Mouse (Mus musculus) heart, postnatal 0 days (tissue): ENCODE data around the gene Rnf144b. TPM values are rescaled to one million over a fixed set of nuclear protein-coding genes. Genes with fewer than 3 reads are reported as not detected.

ENCODE experiments used
- ATAC-seq: fragments of 200-750 bp; cut with Nextera tagmentation; 2 replicates; pipeline ENCODE4 v1.8.0; 2017; ENCODE audit warnings: low read depth, moderate number of reproducible peaks, moderate library complexity; ENCODE audit not compliant: insufficient read depth
- DNase-seq: peaks from one replicate; pipeline ENCODE4 v3.0.0-alpha.2; 2016; ENCODE audit warnings: low spot score
- H3K27ac ChIP-seq: fragments of 300-500 bp; sonication (generic); 2 replicates; pipeline ENCODE4 v1.5.1; 2014; ENCODE audit warnings: low read depth, mild to moderate bottlenecking
- H3K27me3 ChIP-seq: fragments of 300-500 bp; sonication (generic); 2 replicates; pipeline ENCODE4 v1.6.1; 2014; ENCODE audit warnings: low read length, mixed read lengths; ENCODE audit not compliant: control insufficient read depth, insufficient read depth
- H3K36me3 ChIP-seq: fragments of 300-500 bp; sonication (generic); replicated peaks from 2 replicates; pipeline ENCODE4 v1.6.1; 2014; ENCODE audit warnings: low read length, mixed read lengths; ENCODE audit not compliant: control insufficient read depth, insufficient read depth
- H3K4me1 ChIP-seq: fragments of 300-500 bp; sonication (generic); 2 replicates; pipeline ENCODE4 v1.6.1; 2014; ENCODE audit warnings: antibody characterized with exemption; ENCODE audit not compliant: control insufficient read depth, insufficient read depth
- H3K4me2 ChIP-seq: fragments of 300-500 bp; sonication (generic); 2 replicates; pipeline ENCODE4 v1.6.1; 2014; ENCODE audit warnings: low read depth, mild to moderate bottlenecking, low read length, moderate library complexity
- H3K4me3 ChIP-seq: fragments of 300-500 bp; sonication (generic); 2 replicates; pipeline ENCODE4 v1.5.1; 2014; ENCODE audit warnings: low read depth, low read length
- H3K9ac ChIP-seq: fragments of 300-500 bp; sonication (generic); replicated peaks from 2 replicates; pipeline ENCODE4 v1.6.1; 2014; ENCODE audit warnings: low read depth, low read length, mixed read lengths
- H3K9me3 ChIP-seq: fragments of 300-500 bp; sonication (generic); replicated peaks from 2 replicates; pipeline ENCODE4 v1.6.1; 2016; ENCODE audit warnings: low read length; ENCODE audit not compliant: control insufficient read depth
- CTCF ChIP-seq: IDR thresholded peaks from 2 replicates; pipeline ENCODE4 v1.5.1; 2016; ENCODE audit warnings: antibody characterized with exemption, control low read depth, low read depth
- EP300 ChIP-seq: IDR thresholded peaks from 2 replicates; pipeline ENCODE4 v1.6.1; 2016; ENCODE audit warnings: antibody characterized with exemption, low read depth
- WGBS: fragments of 180-500 bp; shearing (Covaris S2); extraction: QIAGEN DNeasy Blood & Tissue Kit; methylation state at CpG from one replicate; pipeline ENCODE4 v1.1.7; 2014; 5-methylcytosine and 5-hydroxymethylcytosine counted together
- polyA plus RNA-seq: library from polyadenylated mRNA; unstranded; fragments of >200 nt; fragmentation: Nextera tagmentation; extraction: Ambion mirVana; gene quantifications from 2 replicates; pipeline ENCODE4 v1.2.1, GENCODE M21; 2015
- total RNA-seq: library from RNA; depleted of rRNA; stranded (reverse); fragments of >200 nt; gene quantifications from 2 replicates; pipeline ENCODE4 v1.2.3, GENCODE M21; 2014; ENCODE audit warnings: low replicate concordance

Gene Rnf144b
- total and polyA plus RNA-seq, 2 experiments from 2014 or later: 2.1 to 6.3 TPM

GRCm38 (mm10) chr13:47223576-47224538 lies 101.4 kb downstream of the Rnf144b start:
- H3K4me3 ChIP-seq: no peak overlapping the region
- peak overlapping the region; percentile 82 for H3K27ac ChIP-seq
- no peaks in the 10 kb centered on the region for H3K27me3 ChIP-seq
- H3K36me3 ChIP-seq: no peaks in the 10 kb centered on the region
- H3K9ac ChIP-seq: no peak overlapping the region
- ATAC-seq: peak; percentile 92
- peak; percentile 50 for DNase-seq
- H3K9me3 ChIP-seq: no peaks in the 10 kb centered on the region
- TF ChIP-seq CTCF (no peak), EP300 (peak; percentile 66; the same call in 1 of the 2 replicates)
- H3K4me1 ChIP-seq: peaks cover 21% of the 10 kb centered on the region
- H3K4me2 ChIP-seq: peak overlapping the region; percentile 0; the same call in 1 of the 2 replicates
- 45% methylated on average over 18 of the region's 18 CpGs for WGBS

GRCm38 (mm10) chr13:47224648-47225323 lies 102.3 kb downstream of the Rnf144b start:
- H3K4me2 ChIP-seq: peak overlapping the region; percentile 0; the same call in 1 of the 2 replicates
- H3K36me3 ChIP-seq: no peaks in the 10 kb centered on the region
- no peaks in the 10 kb centered on the region for H3K27me3 ChIP-seq
- DNase-seq (no peak), ATAC-seq (peak; percentile 42; the same call in 1 of the 2 replicates)
- WGBS: 41% methylated on average over 14 of the region's 14 CpGs
- H3K4me1 ChIP-seq: peaks cover 21% of the 10 kb centered on the region
- H3K9me3 ChIP-seq: no peaks in the 10 kb centered on the region
- peak overlapping the region; percentile 82 for H3K27ac ChIP-seq
- no peak overlapping the region for H3K4me3 ChIP-seq
- no peak for TF ChIP-seq CTCF
- TF ChIP-seq EP300: no peak
- H3K9ac ChIP-seq: no peak overlapping the region

DNA sequence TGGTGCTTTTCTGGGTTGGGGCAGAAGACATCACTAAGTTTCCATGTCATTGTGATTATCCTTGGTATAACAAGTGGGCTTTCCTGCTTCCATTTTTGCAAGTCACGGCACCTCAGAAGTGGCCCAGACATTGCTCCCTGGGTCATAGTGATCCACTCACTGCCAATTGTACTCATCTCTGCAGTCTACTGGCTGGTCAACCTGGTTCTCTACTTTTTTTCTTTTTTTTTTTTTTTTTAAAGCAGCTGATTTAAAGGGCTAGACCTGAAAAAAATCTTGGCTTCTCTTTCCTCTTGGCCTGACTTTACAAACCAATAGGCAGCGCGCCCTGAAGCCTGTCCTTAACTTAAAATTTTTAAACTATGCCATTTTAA lies 102.9 kb downstream of the Rnf144b start:
- DNase-seq (no peak), ATAC-seq (no peak)
- TF ChIP-seq EP300 (no peak), CTCF (no peak)
- Histone ChIP-seq H3K9ac (no peak overlapping the region), H3K4me2 (no peak overlapping the region), H3K4me1 (peaks cover 21% of the 10 kb centered on the region), H3K27ac (peak overlapping the region; percentile 82), H3K36me3 (no peaks in the 10 kb centered on the region), H3K4me3 (no peak overlapping the region), H3K27me3 (no peaks in the 10 kb centered on the region), H3K9me3 (no peaks in the 10 kb centered on the region)
- WGBS: 84% methylated on average over 3 of the region's 3 CpGs

DNA sequence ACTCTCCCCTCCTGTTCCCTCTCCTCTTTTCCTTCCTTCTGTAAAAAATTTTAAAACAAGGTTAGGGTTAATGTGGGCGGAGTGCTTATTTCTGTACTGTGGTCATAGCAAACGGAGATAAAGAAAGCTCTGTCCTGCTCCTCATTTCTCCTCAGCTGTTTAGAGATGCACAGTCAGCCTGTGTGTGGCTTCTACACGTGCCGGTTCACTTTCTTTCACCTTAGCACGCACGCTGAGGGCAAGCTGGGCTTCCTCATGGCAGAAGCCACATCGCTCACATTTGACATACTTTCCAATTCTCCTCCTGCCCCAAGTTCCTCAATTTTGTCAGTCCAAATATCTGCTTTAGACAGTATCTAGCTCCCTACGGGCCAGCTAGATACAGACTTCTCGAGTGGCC lies 103.3 kb downstream of the Rnf144b start:
- TF ChIP-seq CTCF (no peak), EP300 (no peak)
- Histone ChIP-seq H3K4me2 (no peak overlapping the region), H3K4me3 (no peak overlapping the region), H3K4me1 (peaks cover 21% of the 10 kb centered on the region), H3K36me3 (no peaks in the 10 kb centered on the region), H3K9ac (no peak overlapping the region), H3K9me3 (no peaks in the 10 kb centered on the region), H3K27ac (no peak overlapping the region), H3K27me3 (no peaks in the 10 kb centered on the region)
- ATAC-seq (no peak), DNase-seq (no peak)
- 77% methylated on average over 9 of the region's 9 CpGs for WGBS

DNA sequence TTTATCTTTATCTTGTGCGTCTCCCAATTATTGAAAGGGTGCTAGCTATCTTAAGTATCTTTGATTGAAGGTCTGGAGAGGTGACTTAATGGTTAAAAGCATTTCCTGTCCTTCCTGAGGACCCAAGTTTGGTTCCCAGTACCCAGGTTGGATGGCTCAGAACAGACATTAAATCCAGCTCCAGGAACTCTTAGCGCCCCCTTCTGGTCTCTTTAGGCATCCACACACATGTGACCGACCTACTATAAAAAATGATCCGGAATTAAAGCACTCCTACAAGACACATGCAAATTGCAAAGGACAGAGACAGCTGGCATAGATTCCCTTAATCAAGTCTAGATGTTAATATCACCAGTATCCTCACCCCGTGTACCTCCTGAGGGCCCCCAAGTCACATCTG lies 104.1 kb downstream of the Rnf144b start:
- 88% methylated on average over 5 of the region's 5 CpGs for WGBS
- no peaks in the 10 kb centered on the region for H3K27me3 ChIP-seq
- no peak overlapping the region for H3K4me2 ChIP-seq
- no peak overlapping the region for H3K9ac ChIP-seq
- no peaks in the 10 kb centered on the region for H3K36me3 ChIP-seq
- peaks cover 21% of the 10 kb centered on the region for H3K4me1 ChIP-seq
- no peak for DNase-seq
- no peaks in the 10 kb centered on the region for H3K9me3 ChIP-seq
- ATAC-seq: no peak
- TF ChIP-seq EP300 (no peak), CTCF (no peak)
- H3K4me3 ChIP-seq: no peak overlapping the region
- no peak overlapping the region for H3K27ac ChIP-seq
